Mouse (Mus musculus): ENCODE results near the gene Syne2.

The Syne2 gene

DNA sequence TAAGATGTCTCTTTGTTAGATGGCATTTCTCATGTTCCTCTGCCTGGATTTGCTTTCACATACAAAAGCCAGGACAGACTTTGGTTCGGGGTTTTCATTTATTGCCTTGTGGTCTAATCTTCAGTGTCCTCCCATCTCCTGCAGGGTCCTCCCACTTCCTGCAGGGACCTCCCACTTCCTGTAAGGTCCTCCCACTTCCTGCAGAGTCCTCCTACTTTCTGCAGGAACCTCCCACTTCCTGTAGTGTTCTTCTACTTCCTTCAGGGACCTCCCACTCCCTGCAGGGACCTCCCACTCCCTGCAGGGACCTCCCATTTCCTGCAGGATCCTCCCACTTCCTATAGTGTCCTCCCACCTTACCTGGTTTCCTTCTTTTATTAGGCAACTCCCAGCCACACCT lies 109.7 kb downstream of the Syne2 start:
- CTCF ChIA-PET, result no interaction called here

- CTCF ChIA-PET, result no interaction called here
Observed at GRCm38 (mm10) chr12:75933561-75933960, 115.6 kb downstream of the Syne2 start.

GRCm38 (mm10) chr12:75951328-75951727 lies 133.4 kb downstream of the Syne2 start:
- CTCF ChIA-PET, result interaction anchor here (0.6 to 0.7 kb wide), 2 partner anchors 19 to 119 kb away, joined by 3 to 8 read pairs; no protein-coding TSS in a partner anchor

DNA sequence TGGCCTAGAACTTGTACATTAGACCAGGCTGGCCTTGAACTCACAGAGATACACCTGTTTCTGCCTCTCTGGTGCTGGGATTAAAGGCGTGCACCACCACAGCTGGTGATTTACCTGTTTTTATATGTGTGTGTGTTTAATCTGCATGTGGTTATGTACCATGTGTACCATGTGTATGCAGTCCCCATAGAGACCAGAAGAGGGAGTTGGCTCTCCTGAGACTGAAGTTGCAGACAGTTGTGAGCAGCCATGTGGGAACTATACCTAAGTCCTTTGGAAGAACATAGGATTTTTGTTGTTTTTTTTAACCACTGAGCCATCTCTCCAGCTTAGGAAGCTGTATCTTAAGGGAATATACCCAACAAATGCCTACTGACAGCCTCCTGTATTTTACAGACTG lies 134.1 kb downstream of the Syne2 start:
- CTCF ChIA-PET, result interaction anchor here (0.5 kb wide), 1 partner anchor 725 kb away, joined by 13 read pairs; no protein-coding TSS in a partner anchor

- CTCF ChIA-PET, result no interaction called here
Observed at GRCm38 (mm10) chr12:75966441-75967195, 148.7 kb downstream of the Syne2 start.

DNA sequence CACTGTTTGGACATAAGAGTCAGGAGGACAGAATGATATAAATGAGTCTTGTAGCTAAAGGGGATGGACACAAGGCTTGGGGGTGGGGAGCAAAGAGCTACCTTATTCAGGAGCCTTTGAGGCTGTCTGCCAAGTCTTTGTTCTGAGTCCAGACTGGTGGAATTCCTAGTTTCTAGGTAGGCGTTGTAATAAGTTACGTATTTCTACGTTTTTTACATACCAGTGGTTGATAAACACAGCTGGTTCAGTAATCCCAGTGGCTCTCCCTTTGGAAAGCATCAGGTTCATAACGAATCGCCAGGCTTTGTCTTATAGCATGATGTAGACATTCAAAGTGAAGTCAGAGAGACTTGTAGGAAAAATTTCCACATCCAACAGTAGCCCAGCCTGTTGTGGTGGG lies 161.1 kb downstream of the Syne2 start:
- CTCF ChIA-PET, result no interaction called here

DNA sequence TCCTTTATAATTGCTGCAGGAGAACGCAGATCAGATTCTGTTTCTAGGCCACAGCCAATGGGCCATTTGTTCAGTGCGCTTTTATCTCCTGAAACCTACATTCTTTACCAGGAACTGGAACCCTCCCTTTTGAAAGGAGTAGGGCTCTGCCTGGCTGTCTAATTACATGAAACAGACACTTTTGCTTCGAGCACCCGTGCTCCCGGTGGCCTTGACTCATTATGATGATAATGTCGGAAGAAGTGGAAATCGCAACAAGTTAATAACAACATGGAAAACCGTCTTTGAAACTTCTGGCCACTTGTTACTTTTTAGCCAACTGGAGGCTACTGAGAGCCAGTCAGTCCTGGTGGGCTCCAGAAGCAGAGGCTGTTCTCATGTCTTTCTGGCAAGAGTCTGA lies 165.4 kb downstream of the Syne2 start:
- CTCF ChIA-PET, result no interaction called here

DNA sequence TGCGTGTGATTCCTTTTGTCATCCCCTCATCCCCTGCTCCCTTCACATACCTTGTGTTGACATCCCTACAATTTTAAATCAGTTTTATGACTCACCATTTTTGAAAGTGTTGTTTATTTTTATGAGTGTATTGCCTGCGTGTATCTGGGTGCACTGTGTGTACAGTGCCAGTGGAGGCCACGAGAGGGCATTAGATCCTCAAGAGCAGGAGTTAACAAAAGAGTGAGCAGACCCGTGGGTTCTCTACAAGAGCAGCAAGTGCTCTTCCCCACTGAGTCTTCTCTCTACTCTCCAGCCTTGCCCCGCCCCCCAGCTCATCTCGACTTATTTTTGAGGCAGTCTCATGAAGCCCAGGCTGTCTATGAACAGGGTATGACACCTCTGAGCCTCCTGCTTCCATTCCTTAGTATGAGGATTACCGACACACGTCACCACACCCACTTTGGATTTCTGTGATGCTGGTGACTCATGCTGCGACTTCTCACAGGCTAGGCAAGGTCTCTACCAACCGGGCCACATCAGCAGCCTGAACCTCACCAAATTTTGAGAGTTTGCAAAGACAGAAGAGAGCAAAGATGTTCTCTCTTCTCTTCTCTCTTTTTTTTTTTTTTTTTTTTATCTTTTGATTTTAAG lies 174.4 kb downstream of the Syne2 start:
- CTCF ChIA-PET, result no interaction called here

- CTCF ChIA-PET, result no interaction called here
Observed at GRCm38 (mm10) chr12:75992946-75993345, 175.0 kb downstream of the Syne2 start.

- CTCF ChIA-PET, result no interaction called here
Observed at GRCm38 (mm10) chr12:75995086-75995485, 177.2 kb downstream of the Syne2 start.

DNA sequence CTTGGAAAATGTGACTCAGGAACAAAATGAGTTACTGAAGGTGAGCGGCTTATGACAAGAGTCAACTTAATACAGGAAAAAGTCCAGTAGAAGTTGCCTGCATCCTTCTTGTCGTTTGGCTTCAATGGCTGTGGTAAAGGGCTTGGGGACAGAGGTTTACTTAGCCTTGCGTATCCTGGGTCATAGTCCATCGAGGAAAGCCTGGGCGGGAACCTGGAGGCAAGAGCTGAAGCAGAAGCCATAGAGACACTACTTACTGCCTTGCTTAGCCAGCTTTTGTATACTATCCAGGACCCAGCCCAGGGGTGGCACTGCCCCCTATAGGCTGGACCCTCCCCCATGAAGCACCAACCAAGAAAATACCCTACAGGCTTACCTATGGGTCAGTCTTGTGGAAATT lies 179.6 kb downstream of the Syne2 start:
- CTCF ChIA-PET, result no interaction called here

DNA sequence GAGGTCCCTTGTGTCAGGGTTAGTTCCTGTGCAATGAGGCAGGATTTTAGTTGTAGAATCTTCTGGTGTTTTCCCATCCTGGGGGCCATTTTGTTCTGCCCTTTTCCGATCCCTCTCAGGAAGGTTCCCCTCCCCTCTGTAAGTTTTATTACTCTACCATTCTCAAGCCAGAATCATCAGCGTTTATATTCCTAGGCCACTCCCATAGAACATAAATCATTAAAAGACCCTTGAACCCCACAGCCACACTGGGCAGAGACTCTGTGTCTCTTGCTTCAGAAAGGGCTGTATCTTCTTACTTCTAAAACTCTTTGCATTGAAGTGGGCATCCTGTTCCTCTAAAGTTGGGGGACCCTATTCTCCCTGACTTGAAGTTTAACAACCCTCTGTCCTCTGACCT lies 180.5 kb downstream of the Syne2 start:
- CTCF ChIA-PET, result no interaction called here

DNA sequence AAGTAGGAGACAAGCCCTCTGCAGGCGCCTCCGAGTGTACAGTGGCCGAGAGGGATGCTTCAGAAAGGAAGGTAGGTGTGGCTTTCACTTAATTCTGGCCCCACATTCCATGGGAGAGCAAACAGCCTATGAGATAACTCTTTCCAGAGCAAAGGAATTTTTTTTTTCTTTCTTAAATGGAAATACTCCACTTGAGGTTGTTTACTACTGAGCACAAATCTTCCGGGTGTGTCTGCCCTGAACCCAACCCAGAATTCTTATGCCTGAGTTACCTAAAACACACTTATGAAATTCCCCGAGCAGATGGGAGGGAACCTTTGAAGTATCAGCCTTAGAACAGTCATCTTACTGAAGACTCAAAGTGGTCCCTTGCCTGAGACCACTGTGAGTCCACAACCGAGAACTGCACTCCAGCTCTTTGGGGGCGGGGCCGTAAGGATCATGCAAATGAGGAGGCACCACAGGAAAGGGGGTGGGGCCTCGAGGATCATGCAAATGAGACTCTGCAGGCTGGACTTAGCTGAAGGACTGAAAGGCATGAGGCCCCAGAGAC lies 186.8 kb downstream of the Syne2 start:
- CTCF ChIA-PET, result interaction anchor here (1.0 kb wide), 1 partner anchor 186 kb away, joined by 3 read pairs; no protein-coding TSS in a partner anchor

DNA sequence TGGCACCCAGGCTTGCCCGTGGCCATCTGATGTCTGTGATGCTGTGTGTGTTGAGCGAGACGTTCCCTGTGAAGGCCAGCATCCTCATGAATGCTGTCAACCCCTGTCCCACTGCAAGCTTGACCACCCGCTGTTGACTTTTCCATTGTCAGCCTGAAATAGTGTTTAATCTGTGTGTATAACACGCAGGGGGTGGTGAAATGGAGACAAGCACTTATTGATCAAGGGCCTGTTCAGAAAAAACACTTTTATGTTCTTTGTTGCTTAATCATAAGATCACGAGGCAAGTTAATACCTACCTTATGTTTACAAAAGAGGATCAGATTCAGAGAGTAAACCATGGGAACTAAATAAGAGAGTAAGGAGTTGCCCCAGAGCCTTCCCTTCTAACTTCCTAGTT lies 191.1 kb downstream of the Syne2 start:
- CTCF ChIA-PET, result no interaction called here

GRCm38 (mm10) chr12:76012789-76013188 lies 194.9 kb downstream of the Syne2 start:
- CTCF ChIA-PET, result no interaction called here

DNA sequence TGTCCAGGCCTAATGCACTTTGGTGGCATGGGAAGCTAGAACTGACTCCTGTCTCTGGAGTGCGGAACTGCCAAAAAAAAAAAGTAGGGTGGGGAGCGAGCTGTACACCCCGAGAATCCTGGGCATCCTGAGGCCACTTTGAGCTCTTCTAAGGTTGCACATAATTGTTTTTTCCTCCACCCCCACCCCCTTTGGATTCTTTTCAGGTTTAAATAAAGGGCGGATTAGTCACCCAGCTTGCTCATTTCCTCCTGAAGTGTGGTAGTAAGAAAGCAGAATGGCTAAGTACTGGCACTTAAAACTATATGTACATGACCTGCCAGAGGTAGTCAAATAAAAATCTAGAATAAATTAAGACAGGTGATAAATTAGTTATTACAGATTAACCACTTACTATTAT lies 195.5 kb downstream of the Syne2 start:
- CTCF ChIA-PET, result no interaction called here

DNA sequence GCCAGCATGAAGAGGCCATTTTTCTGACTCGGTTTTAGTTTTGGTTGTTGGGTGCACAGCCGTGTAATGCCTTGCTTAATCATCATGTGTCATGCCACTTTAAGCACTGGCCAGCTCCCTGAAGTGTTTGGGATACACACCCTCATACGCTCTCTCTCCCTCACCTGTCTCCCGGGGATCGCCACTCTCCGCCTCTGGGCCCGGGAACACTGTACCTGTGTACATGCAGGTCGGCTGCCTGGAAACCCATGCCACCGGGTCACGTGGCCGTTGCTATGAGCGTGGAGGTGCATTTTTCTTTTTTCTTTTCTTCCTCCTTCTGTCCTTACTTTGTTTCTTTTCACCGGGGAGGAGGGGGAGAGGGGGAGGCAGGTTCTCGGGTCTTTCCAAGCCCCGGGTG lies 197.1 kb downstream of the Syne2 start:
- CTCF ChIA-PET, result no interaction called here

- CTCF ChIA-PET, result no interaction called here
Observed at GRCm38 (mm10) chr12:76015489-76015888, 197.6 kb downstream of the Syne2 start.

DNA sequence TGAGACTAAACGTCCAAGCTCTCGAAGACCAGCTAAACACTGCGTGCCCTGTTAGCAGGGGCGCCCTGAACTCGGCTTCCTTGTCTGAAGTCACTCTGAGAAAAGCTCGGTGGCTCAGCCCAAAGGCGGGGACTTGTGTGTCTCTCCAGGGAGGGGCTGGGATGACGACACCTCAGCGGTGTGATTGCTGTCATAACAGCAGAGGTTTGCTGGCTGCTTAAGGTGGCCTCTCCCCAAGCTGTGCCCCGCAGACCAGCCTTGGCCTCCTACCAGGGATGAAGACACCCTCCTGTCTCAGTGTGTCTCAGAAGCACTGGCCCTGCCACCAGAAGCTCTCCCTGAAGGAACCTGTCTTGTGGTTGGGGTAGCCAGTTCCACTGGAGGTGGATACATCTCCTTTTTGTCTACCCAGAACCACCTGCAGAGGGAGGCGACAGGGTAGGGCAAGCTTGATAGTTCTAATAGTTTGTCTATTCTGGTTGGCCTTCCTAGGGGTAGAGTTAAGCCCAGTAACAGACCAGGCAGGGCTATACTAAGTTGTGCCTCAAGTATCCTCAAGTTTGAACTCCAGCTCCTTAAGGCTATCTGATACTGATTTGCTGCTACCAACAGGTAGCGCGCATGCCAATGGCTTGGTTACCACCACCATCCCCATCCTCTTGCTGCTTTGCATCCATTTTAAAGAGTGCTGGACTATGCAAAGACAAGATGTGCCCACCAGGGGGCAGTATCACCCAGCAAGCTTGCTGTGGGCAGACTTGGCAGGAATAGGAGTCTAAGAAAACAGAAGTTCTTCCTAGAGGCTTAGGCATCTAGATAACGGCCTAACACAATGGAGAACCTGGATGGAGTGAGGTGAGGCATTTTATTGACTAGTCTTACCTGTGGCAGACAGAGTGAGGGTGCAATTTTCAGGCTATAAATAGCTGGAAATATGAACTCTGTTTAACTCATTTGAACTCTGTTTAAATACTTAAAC lies 198.5 kb downstream of the Syne2 start:
- CTCF ChIA-PET, result interaction anchor here (0.7 to 0.9 kb wide), 2 partner anchors 113 to 114 kb away, joined by 3 to 4 read pairs; no protein-coding TSS in a partner anchor

- CTCF ChIA-PET, result no interaction called here
Observed at GRCm38 (mm10) chr12:76018640-76019039, 200.7 kb downstream of the Syne2 start.

- CTCF ChIA-PET, result no interaction called here
Observed at GRCm38 (mm10) chr12:76042301-76042700, 224.4 kb downstream of the Syne2 start.

DNA sequence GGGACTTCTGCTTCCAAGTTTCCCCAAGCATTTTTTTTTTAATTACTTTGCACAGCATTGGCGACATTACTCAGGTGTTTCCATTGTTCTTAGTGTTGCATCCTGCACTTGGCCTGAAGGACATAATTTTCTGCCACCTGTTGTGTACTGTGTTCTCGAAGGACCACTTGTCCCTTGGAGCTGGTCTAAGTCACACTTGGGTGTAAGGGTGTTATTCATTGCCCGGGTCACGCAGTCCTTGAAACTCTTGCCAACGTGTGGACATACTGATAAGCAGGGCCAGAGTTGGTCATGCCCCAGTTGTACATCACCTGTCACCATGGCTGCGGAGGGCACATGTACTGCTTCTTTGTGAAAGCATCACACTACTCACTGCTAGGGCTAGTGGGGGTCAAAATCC lies 228.6 kb downstream of the Syne2 start:
- CTCF ChIA-PET, result no interaction called here

Measured in spleen, embryonic (tissue).